Mouse (Mus musculus): ENCODE data around the gene Eya2. TPM values are rescaled to one million over a fixed set of nuclear protein-coding genes. Genes with fewer than 3 reads are reported as not detected.
A peak's percentile ranks its signal among the peaks of the same experiment; 100 is the strongest.

Eya2 gene
- polyA plus RNA-seq, 1 experiment: 1.4 TPM

- H3K4me3 ChIP-seq (ENCODE audit: control insufficient read depth, low read depth, low read length): no peak overlapping the region
- no peaks in the 10 kb centered on the region for H3K27me3 ChIP-seq (ENCODE audit: control insufficient read depth, insufficient read depth, low read length)
- no peaks in the 10 kb centered on the region for H3K36me3 ChIP-seq (ENCODE audit: control insufficient read depth, insufficient read depth, low read length)
- TF ChIP-seq POLR2A (IDR thresholded peaks at IDR 0.05; ENCODE audit: control insufficient read depth, low read depth, low read length) (no peak), CTCF (IDR thresholded peaks at IDR 0.05; ENCODE audit: control insufficient read depth, insufficient read depth, insufficient replicate concordance, low read depth, low read length) (peak; percentile 75; the same call in 1 of the 2 replicates)
- H3K4me1 ChIP-seq (ENCODE audit: control insufficient read depth, insufficient read depth, low read length): no peaks in the 10 kb centered on the region; the same call in 1 of the 2 replicates
- H3K27ac ChIP-seq (ENCODE audit: control insufficient read depth, insufficient read depth, low read depth, low read length): no peak overlapping the region
Observed at GRCm38 (mm10) chr2:165818985-165819948, 224.4 kb downstream of the Eya2 start.

GRCm38 (mm10) chr2:165820073-165820472 lies 225.2 kb downstream of the Eya2 start:
- Histone ChIP-seq H3K4me1 (ENCODE audit: control insufficient read depth, insufficient read depth, low read length) (no peaks in the 10 kb centered on the region; the same call in 1 of the 2 replicates), H3K27ac (ENCODE audit: control insufficient read depth, insufficient read depth, low read depth, low read length) (no peak overlapping the region), H3K27me3 (ENCODE audit: control insufficient read depth, insufficient read depth, low read length) (no peaks in the 10 kb centered on the region), H3K4me3 (ENCODE audit: control insufficient read depth, low read depth, low read length) (no peak overlapping the region), H3K36me3 (ENCODE audit: control insufficient read depth, insufficient read depth, low read length) (no peaks in the 10 kb centered on the region)
- TF ChIP-seq CTCF (IDR thresholded peaks at IDR 0.05; ENCODE audit: control insufficient read depth, insufficient read depth, insufficient replicate concordance, low read depth, low read length): no peak
- TF ChIP-seq POLR2A (IDR thresholded peaks at IDR 0.05; ENCODE audit: control insufficient read depth, low read depth, low read length): no peak

GRCm38 (mm10) chr2:165820504-165821095 lies 225.8 kb downstream of the Eya2 start:
- Histone ChIP-seq H3K36me3 (ENCODE audit: control insufficient read depth, insufficient read depth, low read length) (no peaks in the 10 kb centered on the region), H3K4me1 (ENCODE audit: control insufficient read depth, insufficient read depth, low read length) (no peaks in the 10 kb centered on the region; the same call in 1 of the 2 replicates), H3K4me3 (ENCODE audit: control insufficient read depth, low read depth, low read length) (no peak overlapping the region), H3K27ac (ENCODE audit: control insufficient read depth, insufficient read depth, low read depth, low read length) (no peak overlapping the region), H3K27me3 (ENCODE audit: control insufficient read depth, insufficient read depth, low read length) (no peaks in the 10 kb centered on the region)
- TF ChIP-seq CTCF (IDR thresholded peaks at IDR 0.05; ENCODE audit: control insufficient read depth, insufficient read depth, insufficient replicate concordance, low read depth, low read length): no peak
- no peak for TF ChIP-seq POLR2A (IDR thresholded peaks at IDR 0.05; ENCODE audit: control insufficient read depth, low read depth, low read length)

Other genes with a start within 250 kb of the Eya2 start
- not detected in 2 replicates for gene Zfp663, start 226.3 kb upstream of the Eya2 start, polyA plus RNA-seq (2012; rRNA removed)
- 0.99 and 1.1 TPM in 2 replicates for gene Zfp334, start 206.8 kb upstream of the Eya2 start, polyA plus RNA-seq (2012; rRNA removed)
- gene Ocstamp, start 194.6 kb upstream of the Eya2 start, polyA plus RNA-seq (2012; rRNA removed): 0.07 and 0.08 TPM in 2 replicates
- 0.67 and 0.85 TPM in 2 replicates for gene Slc13a3, start 121.8 kb upstream of the Eya2 start, polyA plus RNA-seq (2012; rRNA removed)
- gene Trp53rka, start 101.7 kb upstream of the Eya2 start, polyA plus RNA-seq (2012; rRNA removed): 8.0 and 9.2 TPM in 2 replicates
- gene Slc2a10, start 91.2 kb upstream of the Eya2 start, polyA plus RNA-seq (2012; rRNA removed): 0.26 and 0.94 TPM in 2 replicates